Mouse (Mus musculus): ENCODE results near the gene Dnmt3a. TPM values are rescaled to one million over a fixed set of nuclear protein-coding genes. Genes with fewer than 3 reads are reported as not detected.
A peak's percentile ranks its signal among the peaks of the same experiment; 100 is the strongest.

The Dnmt3a gene
- polyA plus RNA-seq, 1 experiment from 2014 or later = 24.3 TPM

DNA sequence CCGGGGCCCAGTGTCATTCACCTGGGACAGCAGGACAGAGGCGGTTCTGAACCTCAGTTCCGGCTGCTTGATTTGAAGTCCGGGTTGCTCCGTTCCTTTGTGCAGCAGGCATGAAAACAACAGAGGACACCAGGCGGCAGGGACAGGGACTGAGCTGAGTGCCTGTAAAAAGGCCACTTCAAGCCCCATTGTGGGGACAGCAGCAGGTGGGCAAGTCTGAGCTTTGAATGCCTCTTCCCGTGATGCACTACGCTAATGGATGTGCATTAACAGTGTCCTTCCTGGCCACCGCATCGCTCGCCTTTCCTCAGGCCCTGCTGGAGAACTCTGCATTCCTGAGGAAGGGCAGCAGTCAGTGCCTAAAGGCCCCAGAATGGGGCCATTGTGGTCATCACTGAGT is 136.2 kb downstream of the Dnmt3a start:
- WGBS (ENCODE audit: insufficient replicate concordance) = 56% methylated on average over 11 of the region's 11 CpGs
- no peaks in the 10 kb centered on the region for H3K27me3 ChIP-seq (ENCODE audit: insufficient read depth, low read length)
- TF ChIP-seq CTCF (IDR thresholded peaks at IDR 0.05; ENCODE audit: low read depth) = no peak
- no peak for TF ChIP-seq EP300 (IDR thresholded peaks at IDR 0.05; ENCODE audit: low read depth)
- DNase-seq (no peak), ATAC-seq (no peak)
- H3K27ac ChIP-seq (ENCODE audit: low read depth) = no peak overlapping the region
- H3K4me3 ChIP-seq (ENCODE audit: low read depth, low read length) = no peak overlapping the region
- no peak overlapping the region for H3K9ac ChIP-seq (replicated peaks)
- no peaks in the 10 kb centered on the region for H3K36me3 ChIP-seq (replicated peaks; ENCODE audit: insufficient read depth, low read length)
- H3K4me2 ChIP-seq (ENCODE audit: low read depth, low read length) = no peak overlapping the region
- no peaks in the 10 kb centered on the region for H3K9me3 ChIP-seq (ENCODE audit: low read length)
- H3K4me1 ChIP-seq (ENCODE audit: insufficient read depth) = no peaks in the 10 kb centered on the region

DNA sequence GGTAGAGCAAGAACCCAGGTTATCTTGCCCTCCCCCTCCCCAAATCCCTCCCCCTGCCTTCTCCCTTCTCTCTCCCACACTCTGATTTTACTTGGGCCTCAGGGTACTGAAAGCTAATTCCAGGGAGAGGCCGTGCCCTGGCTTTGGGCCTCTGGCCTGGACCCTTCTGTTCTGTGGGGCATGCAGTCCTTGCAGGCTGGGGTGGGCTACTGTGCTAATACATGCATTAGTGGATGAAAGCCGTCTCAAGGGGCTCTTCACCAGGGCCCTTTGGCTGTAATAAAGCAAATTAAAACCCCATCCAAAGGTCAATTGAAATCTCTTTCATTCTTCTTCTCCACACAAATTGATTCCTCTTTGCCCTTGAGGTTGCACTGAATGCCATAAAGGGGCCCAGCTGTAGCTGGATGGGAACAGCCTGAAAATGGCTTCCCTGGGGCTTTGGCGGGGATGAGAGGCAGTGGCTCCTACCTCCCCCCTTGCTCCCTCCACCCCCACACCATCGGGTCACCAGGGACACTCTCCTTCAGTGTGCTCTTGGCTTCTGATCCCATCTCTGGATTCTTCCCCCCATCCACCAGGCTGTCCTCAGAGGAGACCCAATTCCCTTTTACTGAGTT is 138.8 kb downstream of the Dnmt3a start:
- Histone ChIP-seq H3K9me3 (ENCODE audit: low read length) (no peaks in the 10 kb centered on the region), H3K4me3 (ENCODE audit: low read depth, low read length) (no peak overlapping the region), H3K27ac (ENCODE audit: low read depth) (no peak overlapping the region), H3K36me3 (replicated peaks; ENCODE audit: insufficient read depth, low read length) (no peaks in the 10 kb centered on the region), H3K4me2 (ENCODE audit: low read depth, low read length) (no peak overlapping the region), H3K4me1 (ENCODE audit: insufficient read depth) (no peaks in the 10 kb centered on the region), H3K9ac (replicated peaks) (no peak overlapping the region), H3K27me3 (ENCODE audit: insufficient read depth, low read length) (no peaks in the 10 kb centered on the region)
- DNase-seq = no peak
- no peak for TF ChIP-seq EP300 (IDR thresholded peaks at IDR 0.05; ENCODE audit: low read depth)
- no peak for TF ChIP-seq CTCF (IDR thresholded peaks at IDR 0.05; ENCODE audit: low read depth)
- 57% methylated on average over 4 of the region's 4 CpGs for WGBS (ENCODE audit: insufficient replicate concordance)
- no peak for ATAC-seq

- no peak for ATAC-seq
- no peaks in the 10 kb centered on the region for H3K9me3 ChIP-seq (ENCODE audit: low read length)
- H3K4me3 ChIP-seq (ENCODE audit: low read depth, low read length) = no peak overlapping the region
- H3K27me3 ChIP-seq (ENCODE audit: insufficient read depth, low read length) = no peaks in the 10 kb centered on the region
- 74% methylated on average over 6 of the region's 6 CpGs for WGBS (ENCODE audit: insufficient replicate concordance)
- H3K4me1 ChIP-seq (ENCODE audit: insufficient read depth) = no peaks in the 10 kb centered on the region
- H3K4me2 ChIP-seq (ENCODE audit: low read depth, low read length) = no peak overlapping the region
- DNase-seq = no peak
- TF ChIP-seq CTCF (IDR thresholded peaks at IDR 0.05; ENCODE audit: low read depth) (no peak), EP300 (IDR thresholded peaks at IDR 0.05; ENCODE audit: low read depth) (no peak)
- H3K27ac ChIP-seq (ENCODE audit: low read depth) = no peak overlapping the region
- H3K36me3 ChIP-seq (replicated peaks; ENCODE audit: insufficient read depth, low read length) = no peaks in the 10 kb centered on the region
- no peak overlapping the region for H3K9ac ChIP-seq (replicated peaks)
Measured at GRCm38 (mm10) chr12:3947503-3947902, 141.7 kb downstream of the Dnmt3a start.

DNA sequence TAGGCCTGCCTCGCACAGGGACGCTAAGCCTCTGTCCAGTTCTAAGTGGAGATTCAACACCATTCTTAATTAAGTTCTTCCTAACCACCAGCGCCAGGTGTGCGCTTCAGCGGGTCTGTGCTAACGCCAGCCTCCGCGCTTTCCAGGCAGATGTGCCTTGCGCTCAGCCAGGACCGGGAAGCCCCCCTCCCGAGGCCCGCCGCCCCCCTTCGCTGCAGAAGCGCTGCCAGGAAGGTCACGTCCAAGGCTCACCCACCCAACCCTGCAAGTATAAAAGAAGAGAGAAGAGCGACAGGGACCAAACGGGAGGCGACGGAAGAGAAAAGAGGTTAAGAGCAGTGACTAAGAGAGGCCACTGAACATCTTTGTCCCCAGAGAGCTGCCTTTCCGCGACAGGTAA is 148.8 kb downstream of the Dnmt3a start, which contains the start of gene Pomc:
Gene Pomc, plus strand, starts transcription at position 301 of the 400 bp plus-strand sequence.
- Histone ChIP-seq H3K9me3 (ENCODE audit: low read length) (no peaks in the 10 kb centered on the region), H3K4me1 (ENCODE audit: insufficient read depth) (peaks cover 1% of the 10 kb centered on the region), H3K9ac (replicated peaks) (no peak within 1 kb of the TSS), H3K27me3 (ENCODE audit: insufficient read depth, low read length) (peaks cover 8% of the 10 kb centered on the region; the same call in 1 of the 2 replicates), H3K4me2 (ENCODE audit: low read depth, low read length) (no peak within 1 kb of the TSS), H3K36me3 (replicated peaks; ENCODE audit: insufficient read depth, low read length) (no peaks in the 10 kb centered on the region), H3K27ac (ENCODE audit: low read depth) (no peak within 1 kb of the TSS), H3K4me3 (ENCODE audit: low read depth, low read length) (no peak within 1 kb of the TSS)
- TF ChIP-seq CTCF (IDR thresholded peaks at IDR 0.05; ENCODE audit: low read depth) = no peak
- TF ChIP-seq EP300 (IDR thresholded peaks at IDR 0.05; ENCODE audit: low read depth) = no peak
- ATAC-seq (no peak), DNase-seq (no peak)
- WGBS (ENCODE audit: insufficient replicate concordance) = 24% methylated on average over 21 of the region's 22 CpGs

- peaks cover 8% of the 10 kb centered on the region for H3K4me1 ChIP-seq (ENCODE audit: insufficient read depth)
- TF ChIP-seq CTCF (IDR thresholded peaks at IDR 0.05; ENCODE audit: low read depth) (no peak), EP300 (IDR thresholded peaks at IDR 0.05; ENCODE audit: low read depth) (no peak)
- H3K4me3 ChIP-seq (ENCODE audit: low read depth, low read length) = no peak overlapping the region
- H3K27me3 ChIP-seq (ENCODE audit: insufficient read depth, low read length) = peaks cover 8% of the 10 kb centered on the region; the same call in 1 of the 2 replicates
- no peaks in the 10 kb centered on the region for H3K36me3 ChIP-seq (replicated peaks; ENCODE audit: insufficient read depth, low read length)
- no peak overlapping the region for H3K27ac ChIP-seq (ENCODE audit: low read depth)
- 28% methylated on average over 10 of the region's 10 CpGs for WGBS (ENCODE audit: insufficient replicate concordance)
- no peaks in the 10 kb centered on the region for H3K9me3 ChIP-seq (ENCODE audit: low read length)
- ATAC-seq (no peak), DNase-seq (no peak)
- H3K4me2 ChIP-seq (ENCODE audit: low read depth, low read length) = no peak overlapping the region
- H3K9ac ChIP-seq (replicated peaks) = no peak overlapping the region
Measured at GRCm38 (mm10) chr12:3955371-3955770, 149.6 kb downstream of the Dnmt3a start.

DNA sequence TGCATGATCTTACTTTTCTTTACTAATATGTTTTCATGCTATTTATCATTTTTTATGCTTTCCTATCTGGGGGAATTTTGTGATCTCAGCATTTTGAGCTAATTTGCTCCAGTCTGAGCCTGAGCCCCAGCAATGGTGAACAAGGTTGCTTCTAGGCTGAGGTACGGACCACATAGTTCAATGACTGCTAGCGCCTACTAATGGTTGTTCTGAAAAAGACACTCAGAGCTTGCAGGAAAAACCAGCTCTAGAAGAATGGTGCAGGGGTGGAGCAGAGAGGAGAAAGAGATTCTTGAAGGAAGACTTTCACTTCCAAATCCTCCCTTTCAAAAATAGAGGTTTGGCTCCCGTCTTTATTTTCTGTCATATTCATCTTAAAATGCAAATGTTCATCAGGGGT is 150.5 kb downstream of the Dnmt3a start:
- 10% methylated on average over 3 of the region's 3 CpGs for WGBS (ENCODE audit: insufficient replicate concordance)
- Histone ChIP-seq H3K27ac (ENCODE audit: low read depth) (no peak overlapping the region), H3K27me3 (ENCODE audit: insufficient read depth, low read length) (peaks cover 8% of the 10 kb centered on the region; the same call in 1 of the 2 replicates), H3K4me2 (ENCODE audit: low read depth, low read length) (no peak overlapping the region), H3K4me3 (ENCODE audit: low read depth, low read length) (no peak overlapping the region), H3K4me1 (ENCODE audit: insufficient read depth) (peaks cover 11% of the 10 kb centered on the region), H3K9me3 (ENCODE audit: low read length) (no peaks in the 10 kb centered on the region), H3K9ac (replicated peaks) (no peak overlapping the region), H3K36me3 (replicated peaks; ENCODE audit: insufficient read depth, low read length) (no peaks in the 10 kb centered on the region)
- no peak for DNase-seq
- ATAC-seq = no peak
- TF ChIP-seq EP300 (IDR thresholded peaks at IDR 0.05; ENCODE audit: low read depth) (no peak), CTCF (IDR thresholded peaks at IDR 0.05; ENCODE audit: low read depth) (peak; percentile 38)
